Mouse (Mus musculus): ENCODE results near the gene Hivep3. TPM values are rescaled to one million over a fixed set of nuclear protein-coding genes. Genes with fewer than 3 reads are reported as not detected.

Gene Hivep3
- polyA plus RNA-seq, 1 experiment, result 1.7 TPM

DNA sequence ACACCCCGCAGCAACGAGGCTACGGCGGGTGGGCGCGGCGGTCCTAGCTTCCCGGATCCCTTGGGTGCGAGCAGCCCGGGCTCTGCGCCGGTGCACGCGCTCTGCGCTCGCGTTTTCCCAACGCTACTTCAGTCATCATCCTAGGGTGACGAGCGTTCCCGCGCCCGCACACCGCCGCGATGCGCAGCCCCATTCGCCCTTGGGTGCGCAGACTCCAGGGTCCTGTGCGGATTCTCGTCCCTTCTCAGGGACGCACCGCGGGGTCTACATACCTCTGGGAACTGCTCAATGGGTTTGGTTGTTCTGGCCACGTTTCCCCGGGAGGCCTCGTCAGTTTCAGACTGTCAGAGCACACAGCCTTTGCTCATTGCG, 299.4 kb downstream of the Hivep3 start:
- no peaks in the 10 kb centered on the region for H3K27me3 ChIP-seq (ENCODE audit: control insufficient read depth, insufficient read depth, low read length)

DNA sequence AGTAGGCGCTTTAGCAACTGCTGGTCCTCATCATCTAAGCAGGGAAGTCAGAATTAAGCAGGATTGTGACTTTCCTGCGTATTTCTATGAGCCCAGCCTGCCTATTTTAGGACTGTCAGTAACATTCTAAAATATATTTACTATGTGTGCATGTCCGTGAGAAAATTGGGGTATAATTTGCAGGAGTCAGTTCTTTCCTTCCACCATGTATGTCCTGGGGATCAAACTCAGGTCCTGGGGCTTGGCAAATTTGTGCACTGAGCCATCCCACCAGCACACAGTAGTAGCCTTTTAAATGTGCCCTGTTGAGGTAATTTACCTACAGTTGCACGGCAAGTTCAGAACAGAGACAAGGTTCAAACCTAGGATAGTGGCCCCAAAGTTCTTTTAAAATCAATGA, 302.7 kb downstream of the Hivep3 start:
- H3K4me1 ChIP-seq (ENCODE audit: control insufficient read depth, insufficient read depth, low read length), result peaks cover 8% of the 10 kb centered on the region
- no peak overlapping the region for H3K4me3 ChIP-seq (ENCODE audit: control insufficient read depth, low read depth, low read length)
- no peak for TF ChIP-seq POLR2A (IDR thresholded peaks at IDR 0.05; ENCODE audit: control insufficient read depth, low read depth, low read length)
- H3K27me3 ChIP-seq (ENCODE audit: control insufficient read depth, insufficient read depth, low read length), result no peaks in the 10 kb centered on the region
- H3K36me3 ChIP-seq (ENCODE audit: control insufficient read depth, insufficient read depth, low read length), result no peaks in the 10 kb centered on the region
- H3K27ac ChIP-seq (ENCODE audit: control insufficient read depth, insufficient read depth, low read depth, low read length), result no peak overlapping the region

More for the DNA sequence above, 299.4 kb downstream of the Hivep3 start:
- Histone ChIP-seq H3K36me3 (ENCODE audit: control insufficient read depth, insufficient read depth, low read length) (no peaks in the 10 kb centered on the region), H3K4me3 (ENCODE audit: control insufficient read depth, low read depth, low read length) (peak overlapping the region; percentile 87), H3K4me1 (ENCODE audit: control insufficient read depth, insufficient read depth, low read length) (peaks cover 8% of the 10 kb centered on the region), H3K27ac (ENCODE audit: control insufficient read depth, insufficient read depth, low read depth, low read length) (no peak overlapping the region)
- TF ChIP-seq POLR2A (IDR thresholded peaks at IDR 0.05; ENCODE audit: control insufficient read depth, low read depth, low read length) (no peak), CTCF (IDR thresholded peaks at IDR 0.05; ENCODE audit: control insufficient read depth, insufficient read depth, insufficient replicate concordance, low read depth, low read length) (no peak)

DNA sequence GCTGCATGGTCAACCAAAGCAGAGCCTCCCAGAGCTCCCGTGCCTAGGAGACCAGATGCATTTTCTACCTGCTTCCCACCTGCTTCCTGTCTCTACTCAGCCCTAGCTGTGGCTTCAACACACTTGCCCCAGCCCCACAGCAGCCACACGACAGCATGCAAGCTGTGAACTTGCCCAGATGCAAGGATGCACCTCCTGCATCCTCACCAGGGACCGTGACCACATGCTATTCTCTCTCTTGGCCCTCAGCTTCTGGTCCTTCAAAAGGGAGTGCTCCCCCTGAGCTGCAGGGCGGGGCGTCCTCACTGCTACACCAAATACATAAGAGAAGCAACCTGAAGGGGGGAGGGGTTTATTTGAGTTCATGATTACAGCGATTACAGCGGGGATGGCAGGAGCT, 303.4 kb downstream of the Hivep3 start:
- H3K4me1 ChIP-seq (ENCODE audit: control insufficient read depth, insufficient read depth, low read length), result peaks cover 8% of the 10 kb centered on the region
- H3K27me3 ChIP-seq (ENCODE audit: control insufficient read depth, insufficient read depth, low read length), result no peaks in the 10 kb centered on the region
- no peaks in the 10 kb centered on the region for H3K36me3 ChIP-seq (ENCODE audit: control insufficient read depth, insufficient read depth, low read length)
- H3K4me3 ChIP-seq (ENCODE audit: control insufficient read depth, low read depth, low read length), result no peak overlapping the region
- TF ChIP-seq POLR2A (IDR thresholded peaks at IDR 0.05; ENCODE audit: control insufficient read depth, low read depth, low read length) (no peak), CTCF (IDR thresholded peaks at IDR 0.05; ENCODE audit: control insufficient read depth, insufficient read depth, insufficient replicate concordance, low read depth, low read length) (no peak)
- H3K27ac ChIP-seq (ENCODE audit: control insufficient read depth, insufficient read depth, low read depth, low read length), result no peak overlapping the region

DNA sequence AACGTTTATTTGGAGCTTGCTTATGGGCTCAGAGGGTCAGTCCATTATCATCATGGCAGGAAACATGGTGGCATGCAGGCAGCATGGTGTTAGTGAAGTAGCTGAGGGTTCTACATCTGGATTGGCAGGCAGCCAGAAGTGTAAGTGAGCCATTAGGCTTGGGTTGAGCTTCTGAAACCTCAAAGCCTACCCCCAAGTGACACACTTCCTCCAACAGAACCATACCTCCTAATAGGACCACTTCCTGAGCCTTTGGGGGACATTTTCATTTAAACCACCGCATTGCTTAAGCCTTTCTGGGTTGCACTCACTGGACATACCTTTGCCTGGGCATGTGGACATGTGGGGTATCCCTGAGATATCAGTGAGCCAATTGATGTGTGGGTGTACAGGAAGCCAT, 307.9 kb downstream of the Hivep3 start:
- no peak for TF ChIP-seq POLR2A (IDR thresholded peaks at IDR 0.05; ENCODE audit: control insufficient read depth, low read depth, low read length)
- no peak for TF ChIP-seq CTCF (IDR thresholded peaks at IDR 0.05; ENCODE audit: control insufficient read depth, insufficient read depth, insufficient replicate concordance, low read depth, low read length)

DNA sequence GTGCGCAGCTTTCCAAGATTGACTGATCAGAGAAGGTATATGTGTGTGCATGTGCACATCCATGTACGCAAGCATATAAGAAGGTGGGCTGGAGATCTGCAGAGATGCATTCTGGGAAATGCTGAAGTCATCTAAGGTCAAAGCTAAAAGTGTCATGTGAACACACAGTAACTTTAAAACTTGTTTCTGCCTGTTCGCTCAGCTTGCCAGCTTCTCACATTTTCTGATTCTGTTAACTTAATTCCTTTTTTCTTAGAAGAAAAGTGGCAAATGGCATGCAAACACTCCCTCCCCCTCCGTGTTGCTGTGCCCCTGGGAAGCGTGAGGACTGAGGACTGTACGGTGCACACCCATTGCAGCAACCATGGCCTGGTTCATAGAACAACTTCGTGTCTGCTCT, 308.9 kb downstream of the Hivep3 start:
- Histone ChIP-seq H3K4me1 (ENCODE audit: control insufficient read depth, insufficient read depth, low read length) (no peaks in the 10 kb centered on the region), H3K36me3 (ENCODE audit: control insufficient read depth, insufficient read depth, low read length) (no peaks in the 10 kb centered on the region), H3K27me3 (ENCODE audit: control insufficient read depth, insufficient read depth, low read length) (no peaks in the 10 kb centered on the region), H3K4me3 (ENCODE audit: control insufficient read depth, low read depth, low read length) (no peak overlapping the region), H3K27ac (ENCODE audit: control insufficient read depth, insufficient read depth, low read depth, low read length) (no peak overlapping the region)
- TF ChIP-seq CTCF (IDR thresholded peaks at IDR 0.05; ENCODE audit: control insufficient read depth, insufficient read depth, insufficient replicate concordance, low read depth, low read length) (no peak), POLR2A (IDR thresholded peaks at IDR 0.05; ENCODE audit: control insufficient read depth, low read depth, low read length) (no peak)

More for the DNA sequence above, 307.9 kb downstream of the Hivep3 start:
- H3K27ac ChIP-seq (ENCODE audit: control insufficient read depth, insufficient read depth, low read depth, low read length), result no peak overlapping the region
- no peak overlapping the region for H3K4me3 ChIP-seq (ENCODE audit: control insufficient read depth, low read depth, low read length)
- H3K4me1 ChIP-seq (ENCODE audit: control insufficient read depth, insufficient read depth, low read length), result no peaks in the 10 kb centered on the region
- H3K36me3 ChIP-seq (ENCODE audit: control insufficient read depth, insufficient read depth, low read length), result no peaks in the 10 kb centered on the region
- no peaks in the 10 kb centered on the region for H3K27me3 ChIP-seq (ENCODE audit: control insufficient read depth, insufficient read depth, low read length)

DNA sequence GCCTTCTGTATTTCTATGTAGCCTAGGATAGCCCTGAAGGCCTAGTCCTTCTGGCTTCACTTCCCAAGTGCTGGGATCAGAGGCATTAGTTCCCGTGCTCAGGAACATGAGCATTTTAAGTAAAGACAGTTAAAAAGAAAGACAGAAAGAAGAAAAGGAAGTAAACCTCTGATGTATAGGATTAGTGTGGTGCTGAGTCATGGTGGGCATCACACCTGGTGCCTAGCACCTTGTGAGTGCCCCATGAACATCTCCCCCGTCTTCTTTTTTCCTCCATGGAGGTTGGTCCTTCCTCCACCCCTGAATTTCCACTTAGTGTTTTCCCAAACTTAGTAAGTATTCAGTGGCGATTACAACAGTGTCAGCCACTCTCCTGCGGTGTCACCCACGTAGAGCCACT, 311.0 kb downstream of the Hivep3 start:
- no peaks in the 10 kb centered on the region for H3K27me3 ChIP-seq (ENCODE audit: control insufficient read depth, insufficient read depth, low read length)
- H3K36me3 ChIP-seq (ENCODE audit: control insufficient read depth, insufficient read depth, low read length), result no peaks in the 10 kb centered on the region
- no peak overlapping the region for H3K27ac ChIP-seq (ENCODE audit: control insufficient read depth, insufficient read depth, low read depth, low read length)
- TF ChIP-seq CTCF (IDR thresholded peaks at IDR 0.05; ENCODE audit: control insufficient read depth, insufficient read depth, insufficient replicate concordance, low read depth, low read length), result no peak
- TF ChIP-seq POLR2A (IDR thresholded peaks at IDR 0.05; ENCODE audit: control insufficient read depth, low read depth, low read length), result no peak
- no peaks in the 10 kb centered on the region for H3K4me1 ChIP-seq (ENCODE audit: control insufficient read depth, insufficient read depth, low read length)
- H3K4me3 ChIP-seq (ENCODE audit: control insufficient read depth, low read depth, low read length), result no peak overlapping the region

DNA sequence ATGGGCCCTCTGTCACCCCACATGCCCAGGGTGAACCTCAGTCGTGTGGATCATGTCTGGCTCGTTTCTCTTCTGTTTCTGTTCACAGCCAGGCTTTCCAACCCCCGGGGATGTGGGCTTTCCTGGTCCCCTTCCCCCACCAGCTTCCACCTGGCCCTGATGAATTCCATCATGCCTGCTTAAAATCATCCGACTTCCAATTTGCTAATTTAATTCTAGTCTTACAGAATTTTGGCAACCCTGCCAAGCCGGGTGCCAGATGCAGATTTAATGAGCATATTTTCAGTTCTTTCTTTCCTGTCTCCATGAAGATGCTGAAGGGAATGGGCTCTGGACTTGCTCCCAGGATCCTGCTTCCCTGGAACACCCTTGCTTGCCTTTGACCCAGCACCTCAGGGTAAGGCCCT, 311.6 kb downstream of the Hivep3 start:
- Histone ChIP-seq H3K4me3 (ENCODE audit: control insufficient read depth, low read depth, low read length) (no peak overlapping the region), H3K27ac (ENCODE audit: control insufficient read depth, insufficient read depth, low read depth, low read length) (no peak overlapping the region), H3K27me3 (ENCODE audit: control insufficient read depth, insufficient read depth, low read length) (no peaks in the 10 kb centered on the region), H3K36me3 (ENCODE audit: control insufficient read depth, insufficient read depth, low read length) (no peaks in the 10 kb centered on the region), H3K4me1 (ENCODE audit: control insufficient read depth, insufficient read depth, low read length) (no peaks in the 10 kb centered on the region)
- no peak for TF ChIP-seq POLR2A (IDR thresholded peaks at IDR 0.05; ENCODE audit: control insufficient read depth, low read depth, low read length)
- TF ChIP-seq CTCF (IDR thresholded peaks at IDR 0.05; ENCODE audit: control insufficient read depth, insufficient read depth, insufficient replicate concordance, low read depth, low read length), result no peak

DNA sequence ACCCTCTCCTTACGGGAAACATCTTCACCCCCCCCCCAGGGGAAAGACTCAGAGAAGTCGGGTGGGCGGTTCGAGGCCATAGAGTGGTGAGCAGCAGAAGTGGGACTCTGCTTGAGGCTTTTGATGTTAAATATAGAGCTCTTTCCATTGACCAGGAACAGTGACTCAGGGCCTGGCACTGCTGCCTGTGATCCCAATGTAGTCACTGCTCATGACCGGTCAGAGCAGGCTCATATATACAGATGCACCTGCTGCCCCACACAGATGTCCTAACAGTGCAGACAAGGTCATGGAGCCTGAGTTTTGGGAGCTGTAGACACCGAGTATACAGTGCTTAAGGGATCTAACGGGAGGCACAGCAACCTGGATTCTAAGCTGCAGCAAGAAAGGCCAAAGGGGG, 312.3 kb downstream of the Hivep3 start:
- Histone ChIP-seq H3K27me3 (ENCODE audit: control insufficient read depth, insufficient read depth, low read length) (no peaks in the 10 kb centered on the region), H3K36me3 (ENCODE audit: control insufficient read depth, insufficient read depth, low read length) (no peaks in the 10 kb centered on the region), H3K4me1 (ENCODE audit: control insufficient read depth, insufficient read depth, low read length) (no peaks in the 10 kb centered on the region), H3K4me3 (ENCODE audit: control insufficient read depth, low read depth, low read length) (no peak overlapping the region), H3K27ac (ENCODE audit: control insufficient read depth, insufficient read depth, low read depth, low read length) (no peak overlapping the region)
- no peak for TF ChIP-seq CTCF (IDR thresholded peaks at IDR 0.05; ENCODE audit: control insufficient read depth, insufficient read depth, insufficient replicate concordance, low read depth, low read length)
- TF ChIP-seq POLR2A (IDR thresholded peaks at IDR 0.05; ENCODE audit: control insufficient read depth, low read depth, low read length), result no peak
